Mouse (Mus musculus) frontal cortex, postnatal 25 days (tissue): ENCODE measurements around the gene Fam160a1.

Experiments
- DNase-seq, 2 experiments: peaks; one replicate each; pipeline ENCODE4 v3.0.0; 2022; ENCODE audit warnings: low spot score in 2 of 2

The Fam160a1 gene

DNA sequence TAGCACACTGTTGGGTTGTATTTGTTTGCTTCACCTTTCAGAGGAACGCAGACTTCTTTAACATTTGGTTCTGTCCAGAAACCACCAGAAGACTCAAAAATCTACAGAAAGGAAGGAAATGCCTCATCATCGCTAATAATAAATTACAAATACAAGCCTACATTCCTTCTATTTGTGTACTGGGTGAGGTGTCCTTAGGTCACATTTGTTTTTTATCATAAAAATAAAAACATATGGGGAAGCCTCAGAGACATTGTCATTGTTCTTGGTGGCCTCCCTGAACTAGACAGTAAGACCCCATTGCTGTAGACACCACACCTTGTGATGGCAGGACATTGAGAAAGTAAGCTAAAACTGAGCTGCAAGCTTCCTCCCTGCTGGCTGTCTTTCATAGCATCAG, at the start of gene Fam160a1:
TSS of gene Fam160a1 (minus strand) at position 101 of the 400 bp plus-strand sequence.
- DNase-seq = no peak

DNA sequence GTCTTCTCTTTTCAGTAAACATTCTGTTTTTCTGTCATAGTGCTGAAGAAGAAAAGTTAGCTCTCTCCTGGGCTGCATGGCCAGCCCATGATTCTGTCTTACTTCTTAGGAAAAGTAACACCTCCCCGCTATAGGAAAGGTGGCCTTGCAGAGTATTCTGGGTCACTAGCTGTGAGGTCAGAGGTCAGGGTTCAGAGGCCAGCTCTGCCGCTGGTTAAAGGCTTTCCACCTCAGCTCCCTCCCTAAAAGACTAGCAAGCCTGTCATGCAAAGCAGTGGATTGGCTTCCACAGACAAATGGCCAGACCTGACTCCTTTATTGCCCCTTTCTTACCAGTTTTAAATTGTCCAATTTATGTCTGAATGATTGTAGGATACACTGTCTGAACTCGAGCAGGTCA, 46.9 kb upstream of the Fam160a1 start:
- no peak for DNase-seq

- no peak for DNase-seq
Measured at GRCm38 (mm10) chr3:85862886-85863285, 45.8 kb upstream of the Fam160a1 start.

DNA sequence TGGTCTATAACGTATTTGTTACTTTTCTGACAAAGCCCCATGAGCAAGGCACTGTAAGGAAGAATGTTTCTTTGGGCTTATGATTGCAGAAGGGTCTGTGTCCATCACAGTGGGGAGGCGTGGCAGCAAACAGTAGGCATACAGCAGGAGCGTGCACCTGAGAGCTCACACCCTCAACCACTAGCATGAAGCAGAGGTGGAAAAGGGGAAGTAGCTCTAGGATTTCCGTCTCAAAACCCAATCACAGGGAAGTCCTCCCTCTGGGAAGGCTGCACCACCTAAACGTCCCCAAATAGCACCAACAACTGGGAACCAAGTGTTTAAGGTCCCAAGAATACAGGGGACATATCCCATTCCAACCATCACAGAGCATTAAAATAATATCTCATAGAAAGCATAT, 43.9 kb upstream of the Fam160a1 start:
- DNase-seq = no peak

DNA sequence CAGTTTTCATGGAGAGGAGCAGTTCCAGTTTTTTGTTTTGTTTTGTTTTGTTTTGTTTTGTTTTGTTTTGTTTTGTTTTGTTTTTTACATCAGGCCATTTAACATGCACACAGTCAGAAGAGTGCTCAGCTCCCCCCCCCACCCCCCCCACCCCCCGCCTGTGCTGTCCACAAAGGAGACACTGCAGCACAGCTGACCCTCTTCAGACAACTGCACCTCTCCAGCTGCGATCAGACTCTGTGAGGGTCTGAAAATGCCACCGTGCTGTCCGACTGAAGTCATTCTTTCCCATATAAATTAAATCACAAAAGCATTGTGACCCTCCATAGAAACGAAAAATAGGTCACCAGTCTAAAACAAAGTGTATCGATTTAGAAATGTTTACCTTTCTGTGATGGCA, 42.2 kb upstream of the Fam160a1 start:
- no peak for DNase-seq

GRCm38 (mm10) chr3:85858140-85859135, 41.3 kb upstream of the Fam160a1 start:
- DNase-seq = no peak

DNA sequence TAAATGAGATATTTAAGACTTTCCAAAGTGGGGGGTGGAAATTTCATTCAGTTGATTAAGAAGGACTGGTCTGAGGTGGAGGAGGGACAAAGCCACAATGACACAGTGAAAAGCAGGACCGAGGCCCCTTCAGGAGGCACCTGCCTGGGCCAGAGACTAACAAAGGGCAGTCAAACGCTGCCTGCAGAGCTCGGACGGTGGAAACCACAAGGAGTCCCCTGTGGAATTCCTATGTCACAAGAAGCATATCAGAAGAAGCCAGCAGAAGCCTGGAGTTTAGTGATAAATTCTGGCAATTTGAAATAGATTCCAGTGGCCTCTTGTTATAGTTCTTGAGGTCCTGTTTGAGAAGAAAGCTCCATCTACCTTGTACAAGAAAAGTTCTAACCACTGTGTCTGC, 40.0 kb upstream of the Fam160a1 start:
- no peak for DNase-seq

DNA sequence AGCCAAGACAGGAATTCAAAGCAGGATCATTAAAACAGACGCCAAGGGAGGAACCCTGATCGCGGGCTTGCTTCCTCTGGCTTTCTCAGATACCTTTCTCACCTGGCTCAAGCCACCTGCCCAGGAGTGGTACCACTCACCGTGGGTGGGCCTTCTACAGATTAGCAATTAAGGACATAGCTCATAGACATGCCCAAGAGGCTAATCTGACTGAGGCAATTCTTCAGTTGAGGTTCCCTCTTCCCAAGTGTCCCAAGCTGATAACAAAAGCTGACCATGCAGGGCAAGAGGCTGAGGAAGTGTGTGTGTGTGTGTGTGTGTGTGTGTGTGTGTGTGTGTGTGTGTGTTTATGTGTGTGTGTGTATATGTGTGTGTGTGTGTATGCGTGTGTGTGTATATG, 38.9 kb upstream of the Fam160a1 start:
- no peak for DNase-seq

GRCm38 (mm10) chr3:85855043-85855442, 38.0 kb upstream of the Fam160a1 start:
- no peak for DNase-seq

- DNase-seq = no peak
Measured at GRCm38 (mm10) chr3:85854143-85854542, 37.1 kb upstream of the Fam160a1 start.

- DNase-seq = no peak
Measured at GRCm38 (mm10) chr3:85853715-85854114, 36.6 kb upstream of the Fam160a1 start.

- DNase-seq = no peak
Measured at GRCm38 (mm10) chr3:85850079-85850478, 33.0 kb upstream of the Fam160a1 start.

DNA sequence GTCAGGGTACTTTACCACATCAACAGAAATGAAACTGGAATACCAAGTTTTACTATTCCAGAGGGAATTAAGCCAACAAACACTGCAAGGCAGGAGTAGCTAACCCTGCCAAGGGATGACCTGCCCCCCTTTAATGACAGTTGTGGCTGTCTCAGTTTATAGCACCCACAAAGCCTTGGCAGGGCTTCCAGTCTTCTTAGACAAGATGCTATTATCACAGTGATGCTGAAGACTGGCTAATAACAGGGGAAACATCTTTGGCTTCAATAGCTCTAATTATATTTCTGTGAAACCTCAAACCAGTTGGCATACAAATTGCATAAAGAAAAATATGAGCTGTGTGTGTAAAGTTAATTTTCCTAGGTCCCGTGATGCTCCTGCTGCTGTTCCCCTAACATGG, 29.2 kb upstream of the Fam160a1 start:
- no peak for DNase-seq

- no peak for DNase-seq
Measured at GRCm38 (mm10) chr3:85845341-85845740, 28.2 kb upstream of the Fam160a1 start.

- DNase-seq = no peak
Measured at GRCm38 (mm10) chr3:85842881-85843218, 25.8 kb upstream of the Fam160a1 start.

DNA sequence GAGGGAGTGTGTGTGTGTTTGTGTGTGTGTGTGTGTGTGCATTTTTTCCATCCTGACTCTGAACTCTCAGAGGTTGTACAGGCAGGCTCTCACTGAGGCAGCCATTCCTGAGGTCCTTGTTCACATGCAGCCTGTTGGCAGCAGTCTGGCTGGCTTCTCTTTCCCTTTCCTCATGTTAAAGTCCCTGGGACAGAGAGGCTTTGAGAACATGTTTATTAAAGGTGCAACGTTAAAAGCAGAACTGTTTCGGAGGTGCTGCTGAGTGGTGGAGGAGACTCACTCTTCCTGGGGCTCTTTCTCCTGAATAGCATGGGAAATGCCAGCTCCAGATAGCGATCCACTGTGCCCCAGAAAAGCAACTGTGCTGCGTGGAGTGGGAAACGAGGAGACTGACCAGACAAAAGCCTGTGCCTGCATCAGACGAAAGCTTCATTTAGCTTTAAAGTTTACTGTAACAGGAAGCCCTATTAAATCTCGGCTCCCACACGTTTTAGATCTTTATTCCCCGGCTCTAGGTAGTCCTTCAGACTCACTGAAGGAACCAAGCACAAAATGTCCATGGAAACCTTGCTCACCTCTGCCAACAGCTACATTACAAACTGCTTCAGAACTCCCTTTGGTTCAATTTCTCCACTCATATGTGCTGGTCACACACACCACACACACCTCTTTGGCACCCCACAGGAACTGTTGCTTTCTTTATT, 25.2 kb upstream of the Fam160a1 start:
- no peak for DNase-seq

GRCm38 (mm10) chr3:85841454-85842176, 24.5 kb upstream of the Fam160a1 start:
- DNase-seq = no peak

GRCm38 (mm10) chr3:85833627-85834026, 16.5 kb upstream of the Fam160a1 start:
- DNase-seq = no peak

GRCm38 (mm10) chr3:85832490-85833155, 15.5 kb upstream of the Fam160a1 start:
- DNase-seq = no peak

- DNase-seq = no peak
Measured at GRCm38 (mm10) chr3:85831785-85832184, 14.7 kb upstream of the Fam160a1 start.

DNA sequence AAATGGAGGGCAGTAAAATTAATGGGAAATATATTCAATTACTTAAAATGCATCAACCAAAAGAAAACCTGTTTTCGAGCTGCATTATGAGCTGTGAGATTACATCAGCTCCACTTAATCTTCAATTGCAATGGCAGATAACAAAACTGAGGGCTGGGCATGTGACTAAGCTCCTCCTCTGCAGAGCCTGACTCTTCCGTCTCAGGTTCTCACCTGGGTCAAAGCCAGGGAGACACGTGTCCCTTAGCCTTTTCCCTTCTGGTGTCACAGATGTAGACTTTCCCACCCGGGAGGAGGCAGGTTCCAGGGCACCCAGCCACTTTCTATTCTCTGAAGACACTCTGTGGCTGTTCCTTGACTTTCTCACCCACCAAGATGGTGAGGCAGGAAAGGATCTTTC, 12.0 kb upstream of the Fam160a1 start:
- DNase-seq = no peak

DNA sequence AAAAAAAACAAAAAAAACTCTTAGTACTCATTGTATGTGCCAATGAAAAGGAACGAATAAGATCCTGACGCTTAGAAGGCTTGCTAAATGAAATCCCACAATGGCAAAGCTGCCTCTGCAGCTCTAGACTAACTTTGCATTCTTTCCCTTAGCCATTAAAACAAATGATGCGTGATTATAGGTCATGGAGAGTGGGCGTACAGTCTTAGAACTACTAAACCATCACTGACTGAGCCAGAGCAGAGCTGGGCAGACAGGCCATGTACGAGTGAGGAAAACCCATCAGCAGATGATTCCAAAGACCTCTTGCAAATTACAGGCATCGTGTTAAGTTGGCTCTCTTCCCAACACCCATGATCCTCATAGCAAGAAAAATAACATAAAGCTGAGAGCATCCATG, 10.7 kb upstream of the Fam160a1 start:
- DNase-seq = no peak
